Mouse (Mus musculus): ENCODE measurements around the gene Fermt3. TPM values are rescaled to one million over a fixed set of nuclear protein-coding genes. Genes with fewer than 3 reads are reported as not detected.
A peak's percentile ranks its signal among the peaks of the same experiment; 100 is the strongest.

The Fermt3 gene
- total and polyA plus RNA-seq, 2 experiments from 2014 or later = 5.1 to 11.1 TPM

- Histone ChIP-seq H3K27ac (ENCODE audit: low read depth) (peak overlapping the region; percentile 76), H3K9ac (replicated peaks; ENCODE audit: low read depth, low read length) (no peak overlapping the region), H3K4me2 (ENCODE audit: low read depth, low read length) (no peak overlapping the region), H3K4me1 (ENCODE audit: control insufficient read depth, insufficient read depth) (0 out of 2 replicates have a peak, but pooled peaks cover 4% of the 10 kb centered on the region), H3K27me3 (ENCODE audit: control insufficient read depth, insufficient read depth, low read length) (no peaks in the 10 kb centered on the region), H3K4me3 (ENCODE audit: low read depth, low read length) (no peak overlapping the region), H3K9me3 (replicated peaks; ENCODE audit: control insufficient read depth, low read length) (no peaks in the 10 kb centered on the region), H3K36me3 (replicated peaks; ENCODE audit: control insufficient read depth, insufficient read depth, low read length) (no peaks in the 10 kb centered on the region)
- ATAC-seq (ENCODE audit: insufficient read depth, low read depth) (no peak), DNase-seq (ENCODE audit: low spot score) (no peak)
- TF ChIP-seq CTCF (IDR thresholded peaks at IDR 0.05; ENCODE audit: low read depth) (no peak), EP300 (IDR thresholded peaks at IDR 0.05; ENCODE audit: low read depth) (no peak)
- WGBS = 30% methylated on average over 4 of the region's 4 CpGs
Measured at GRCm38 (mm10) chr19:7044279-7044678, 25.0 kb upstream of the Fermt3 start.

- peaks cover 20% of the 10 kb centered on the region for H3K4me1 ChIP-seq (ENCODE audit: control insufficient read depth, insufficient read depth)
- H3K4me3 ChIP-seq (ENCODE audit: low read depth, low read length) = no peak overlapping the region
- ATAC-seq (ENCODE audit: insufficient read depth, low read depth) = no peak
Measured at GRCm38 (mm10) chr19:7041171-7041570, 21.9 kb upstream of the Fermt3 start.

DNA sequence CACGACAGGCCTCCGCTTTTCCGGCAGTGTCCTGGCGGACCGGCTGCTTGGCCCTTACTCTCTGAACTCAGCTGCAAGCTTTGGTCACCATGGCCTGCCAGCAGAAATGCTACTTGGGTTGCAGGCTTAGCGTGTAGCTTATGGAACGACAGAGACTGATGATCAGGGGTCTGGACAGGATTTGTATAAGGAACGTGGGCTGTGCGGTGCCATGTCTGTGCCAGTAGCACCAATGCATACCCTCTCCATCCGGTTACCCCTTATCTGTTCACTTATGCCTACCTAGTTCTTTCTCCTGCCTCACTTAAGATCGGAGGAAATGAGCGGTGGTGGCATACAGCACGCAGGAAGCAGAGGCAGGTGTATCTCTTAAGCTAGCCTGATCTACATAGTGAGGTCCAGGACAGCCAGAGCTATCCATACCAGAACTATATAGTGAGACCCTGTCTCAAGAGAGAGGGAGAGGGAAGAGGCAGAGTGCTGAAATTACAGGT lies 21.4 kb upstream of the Fermt3 start:
- ATAC-seq (ENCODE audit: insufficient read depth, low read depth) (no peak), DNase-seq (ENCODE audit: low spot score) (no peak)
- Histone ChIP-seq H3K27me3 (ENCODE audit: control insufficient read depth, insufficient read depth, low read length) (no peaks in the 10 kb centered on the region), H3K36me3 (replicated peaks; ENCODE audit: control insufficient read depth, insufficient read depth, low read length) (peaks cover under 1% of the 10 kb centered on the region; the same call in 1 of the 2 replicates), H3K4me3 (ENCODE audit: low read depth, low read length) (peak overlapping the region; percentile 62), H3K9ac (replicated peaks; ENCODE audit: low read depth, low read length) (peak overlapping the region; percentile 65), H3K27ac (ENCODE audit: low read depth) (peak overlapping the region; percentile 95), H3K9me3 (replicated peaks; ENCODE audit: control insufficient read depth, low read length) (no peaks in the 10 kb centered on the region), H3K4me2 (ENCODE audit: low read depth, low read length) (peak overlapping the region; percentile 78), H3K4me1 (ENCODE audit: control insufficient read depth, insufficient read depth) (peaks cover 20% of the 10 kb centered on the region)
- TF ChIP-seq CTCF (IDR thresholded peaks at IDR 0.05; ENCODE audit: low read depth) (no peak), EP300 (IDR thresholded peaks at IDR 0.05; ENCODE audit: low read depth) (no peak)
- 22% methylated on average over 13 of the region's 13 CpGs for WGBS

More at GRCm38 (mm10) chr19:7041171-7041570, 21.9 kb upstream of the Fermt3 start:
- Histone ChIP-seq H3K27ac (ENCODE audit: low read depth) (no peak overlapping the region), H3K36me3 (replicated peaks; ENCODE audit: control insufficient read depth, insufficient read depth, low read length) (no peaks in the 10 kb centered on the region), H3K9ac (replicated peaks; ENCODE audit: low read depth, low read length) (0 out of 2 replicates have a peak overlapping the region, but pooled peaks have one; percentile 65), H3K27me3 (ENCODE audit: control insufficient read depth, insufficient read depth, low read length) (no peaks in the 10 kb centered on the region), H3K9me3 (replicated peaks; ENCODE audit: control insufficient read depth, low read length) (no peaks in the 10 kb centered on the region), H3K4me2 (ENCODE audit: low read depth, low read length) (peak overlapping the region; percentile 78)
- TF ChIP-seq CTCF (IDR thresholded peaks at IDR 0.05; ENCODE audit: low read depth) (no peak), EP300 (IDR thresholded peaks at IDR 0.05; ENCODE audit: low read depth) (no peak)
- no peak for DNase-seq (ENCODE audit: low spot score)
- WGBS = 92% methylated on average over 2 of the region's 2 CpGs

DNA sequence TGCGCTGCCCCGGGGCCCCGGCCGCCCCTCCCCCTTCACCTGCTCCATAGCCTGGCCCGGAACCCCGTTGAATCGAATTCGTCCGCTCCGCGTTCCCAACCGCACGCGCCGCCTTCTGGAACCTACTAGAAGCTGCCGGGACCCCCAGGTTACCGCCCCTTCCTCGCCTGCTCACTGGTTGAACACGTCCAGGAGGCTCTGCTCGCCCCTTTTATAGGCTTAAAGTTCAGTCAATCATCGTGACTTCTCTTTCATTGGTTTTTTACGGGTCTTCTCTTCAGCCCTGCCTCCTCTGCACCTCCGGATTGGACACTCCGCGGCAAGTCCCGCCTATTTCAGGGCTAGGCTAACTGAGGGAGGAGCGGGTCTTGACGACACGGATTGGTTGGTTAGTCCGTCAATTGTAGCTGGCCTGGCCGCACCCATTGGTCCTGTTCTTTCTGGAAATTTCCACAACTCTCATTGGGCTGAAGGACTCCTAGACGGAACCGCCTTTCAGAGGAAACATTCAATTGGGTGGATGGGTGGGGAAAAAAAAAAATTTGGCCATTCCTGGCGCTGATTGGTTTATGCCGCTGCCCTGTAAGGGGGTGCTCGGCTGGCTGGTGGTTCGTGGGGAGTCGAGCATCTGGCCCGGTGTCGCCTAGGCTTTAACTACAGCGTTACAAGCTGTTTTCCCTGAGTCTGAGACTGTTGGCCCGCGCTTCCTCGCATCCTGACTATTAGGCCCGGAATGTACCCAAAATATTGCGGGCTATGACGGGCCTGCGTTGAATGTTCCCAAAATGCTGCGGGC lies 20.8 kb upstream of the Fermt3 start, which contains the start of gene Stip1:
Stip1 (minus strand) TSS at position 127 of the 796 bp plus-strand sequence.
- Histone ChIP-seq H3K36me3 (replicated peaks; ENCODE audit: control insufficient read depth, insufficient read depth, low read length) (peaks cover 6% of the 10 kb centered on the region), H3K27me3 (ENCODE audit: control insufficient read depth, insufficient read depth, low read length) (no peaks in the 10 kb centered on the region), H3K27ac (ENCODE audit: low read depth) (peak within 1 kb of the TSS; percentile 95), H3K9ac (replicated peaks; ENCODE audit: low read depth, low read length) (peak within 1 kb of the TSS; percentile 84), H3K9me3 (replicated peaks; ENCODE audit: control insufficient read depth, low read length) (no peaks in the 10 kb centered on the region), H3K4me1 (ENCODE audit: control insufficient read depth, insufficient read depth) (peaks cover 20% of the 10 kb centered on the region), H3K4me2 (ENCODE audit: low read depth, low read length) (peak within 1 kb of the TSS; percentile 78), H3K4me3 (ENCODE audit: low read depth, low read length) (peak within 1 kb of the TSS; percentile 79)
- WGBS = under 1% methylated on average over 49 of the region's 49 CpGs
- DNase-seq (ENCODE audit: low spot score) = peak; percentile 100
- TF ChIP-seq CTCF (IDR thresholded peaks at IDR 0.05; ENCODE audit: low read depth) (peak; percentile 47), EP300 (IDR thresholded peaks at IDR 0.05; ENCODE audit: low read depth) (peak; percentile 70)
- ATAC-seq (ENCODE audit: insufficient read depth, low read depth) = peak; percentile 97

DNA sequence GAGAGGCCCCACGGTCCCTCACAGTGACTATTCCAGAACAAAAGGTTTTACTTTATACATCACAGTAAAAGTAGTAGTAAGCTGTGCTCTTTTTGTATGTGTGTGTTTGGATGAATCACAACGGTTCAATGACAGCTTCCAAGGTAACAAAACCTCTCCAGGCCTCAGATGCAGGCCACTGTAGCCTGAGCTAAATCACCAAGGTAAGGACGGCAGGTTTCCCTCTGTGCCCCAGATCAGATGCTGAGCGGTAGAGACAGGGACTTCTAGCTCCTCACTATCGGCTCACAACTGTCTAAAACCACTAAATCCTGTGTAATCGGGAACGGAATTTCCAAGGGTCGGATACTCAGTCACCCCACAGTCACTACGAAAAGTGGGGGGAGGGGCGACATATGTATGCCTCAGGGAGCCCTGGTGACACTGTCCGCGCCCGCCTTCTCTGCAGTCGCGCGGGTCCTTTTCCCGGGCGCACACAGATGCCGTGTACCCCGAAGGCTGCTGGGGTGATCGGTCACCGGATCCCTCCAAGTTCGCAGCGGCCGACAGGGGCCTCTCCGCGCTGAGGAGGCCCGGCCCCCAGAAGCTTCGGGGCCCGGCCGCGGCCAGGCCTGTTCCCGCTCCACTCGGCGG lies 19.9 kb upstream of the Fermt3 start:
- peaks cover 13% of the 10 kb centered on the region for H3K36me3 ChIP-seq (replicated peaks; ENCODE audit: control insufficient read depth, insufficient read depth, low read length)
- H3K4me2 ChIP-seq (ENCODE audit: low read depth, low read length) = peak overlapping the region; percentile 73
- ATAC-seq (ENCODE audit: insufficient read depth, low read depth) (peak; percentile 10; the same call in 1 of the 2 replicates), DNase-seq (ENCODE audit: low spot score) (peak; percentile 48)
- peak overlapping the region; percentile 84 for H3K27ac ChIP-seq (ENCODE audit: low read depth)
- peaks cover 20% of the 10 kb centered on the region for H3K4me1 ChIP-seq (ENCODE audit: control insufficient read depth, insufficient read depth)
- no peaks in the 10 kb centered on the region for H3K9me3 ChIP-seq (replicated peaks; ENCODE audit: control insufficient read depth, low read length)
- H3K9ac ChIP-seq (replicated peaks; ENCODE audit: low read depth, low read length) = peak overlapping the region; percentile 84
- WGBS = 1% methylated on average over 35 of the region's 35 CpGs
- TF ChIP-seq EP300 (IDR thresholded peaks at IDR 0.05; ENCODE audit: low read depth) (no peak), CTCF (IDR thresholded peaks at IDR 0.05; ENCODE audit: low read depth) (no peak)
- no peaks in the 10 kb centered on the region for H3K27me3 ChIP-seq (ENCODE audit: control insufficient read depth, insufficient read depth, low read length)
- peak overlapping the region; percentile 79 for H3K4me3 ChIP-seq (ENCODE audit: low read depth, low read length)

All from heart, postnatal 0 days (tissue).